Mouse (Mus musculus): ENCODE data around the gene Ginm1. TPM values are rescaled to one million over a fixed set of nuclear protein-coding genes. Genes with fewer than 3 reads are reported as not detected.

Gene Ginm1
- total RNA-seq (2023): 25.7 and 41.6 TPM in 2 replicates

DNA sequence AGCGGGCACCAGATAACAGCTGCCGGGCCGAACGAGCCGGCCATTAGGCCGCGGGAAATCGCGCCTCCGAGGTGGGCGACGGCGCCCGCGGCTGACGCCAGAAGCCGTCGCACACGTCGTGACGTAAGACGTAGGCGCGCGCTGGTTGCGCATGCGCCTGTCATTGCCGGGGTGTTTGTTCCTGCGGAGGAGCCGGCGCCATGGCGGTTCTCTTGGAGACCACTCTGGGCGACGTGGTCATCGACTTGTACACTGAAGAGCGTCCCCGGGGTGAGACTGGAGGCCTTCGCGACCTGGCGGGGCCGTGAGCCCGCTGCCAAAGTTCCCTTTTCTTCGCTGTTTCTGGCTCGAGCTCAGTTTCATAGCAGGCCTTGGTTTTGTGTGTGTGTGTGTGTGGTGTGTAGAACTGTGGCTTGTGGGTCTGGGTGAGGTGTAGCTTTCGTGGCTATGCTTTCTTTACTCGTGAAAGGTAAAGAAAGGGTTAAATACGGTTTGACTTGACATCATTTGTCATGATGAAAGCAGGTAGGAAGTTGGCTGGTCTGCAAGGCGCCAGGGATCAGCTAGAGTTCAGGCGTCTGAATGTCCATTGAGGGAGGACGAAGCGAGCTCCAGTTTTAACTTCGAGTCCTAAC, at the start of gene Ginm1, which contains the start of gene Ppil4:
Ginm1 (minus strand) TSS at position 74 of the 635 bp plus-strand sequence.
Ppil4 (plus strand) TSS at position 141 of the 635 bp plus-strand sequence.

DNA sequence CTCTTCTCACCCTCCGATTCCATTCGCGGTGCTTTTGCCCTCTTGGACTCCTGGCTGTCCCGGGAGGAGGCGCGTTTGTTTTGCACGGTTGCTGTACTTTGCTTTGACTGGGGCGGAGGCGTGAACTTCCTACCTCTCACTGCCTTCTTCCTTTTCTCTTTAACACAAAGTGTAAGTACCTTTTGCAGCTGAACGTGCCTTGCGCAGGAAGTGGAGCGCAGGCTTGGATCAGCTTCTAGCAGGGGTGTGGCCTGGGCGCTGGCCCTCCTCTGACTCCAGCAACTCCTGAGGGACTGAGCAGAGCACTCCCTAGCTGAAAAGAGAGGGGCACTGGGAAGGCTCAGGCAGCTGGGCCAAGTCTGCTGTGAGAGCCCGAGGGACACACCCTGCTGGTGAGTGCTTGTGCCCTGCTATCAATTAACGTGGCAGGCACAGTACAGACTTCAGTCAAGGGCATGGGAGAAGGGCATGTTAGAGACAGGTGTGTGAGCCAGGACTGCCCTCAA, 39.6 kb upstream of the Ginm1 start, which contains the start of gene Zc3h12d:
Zc3h12d (plus strand) TSS at position 300 of the 506 bp plus-strand sequence.

DNA sequence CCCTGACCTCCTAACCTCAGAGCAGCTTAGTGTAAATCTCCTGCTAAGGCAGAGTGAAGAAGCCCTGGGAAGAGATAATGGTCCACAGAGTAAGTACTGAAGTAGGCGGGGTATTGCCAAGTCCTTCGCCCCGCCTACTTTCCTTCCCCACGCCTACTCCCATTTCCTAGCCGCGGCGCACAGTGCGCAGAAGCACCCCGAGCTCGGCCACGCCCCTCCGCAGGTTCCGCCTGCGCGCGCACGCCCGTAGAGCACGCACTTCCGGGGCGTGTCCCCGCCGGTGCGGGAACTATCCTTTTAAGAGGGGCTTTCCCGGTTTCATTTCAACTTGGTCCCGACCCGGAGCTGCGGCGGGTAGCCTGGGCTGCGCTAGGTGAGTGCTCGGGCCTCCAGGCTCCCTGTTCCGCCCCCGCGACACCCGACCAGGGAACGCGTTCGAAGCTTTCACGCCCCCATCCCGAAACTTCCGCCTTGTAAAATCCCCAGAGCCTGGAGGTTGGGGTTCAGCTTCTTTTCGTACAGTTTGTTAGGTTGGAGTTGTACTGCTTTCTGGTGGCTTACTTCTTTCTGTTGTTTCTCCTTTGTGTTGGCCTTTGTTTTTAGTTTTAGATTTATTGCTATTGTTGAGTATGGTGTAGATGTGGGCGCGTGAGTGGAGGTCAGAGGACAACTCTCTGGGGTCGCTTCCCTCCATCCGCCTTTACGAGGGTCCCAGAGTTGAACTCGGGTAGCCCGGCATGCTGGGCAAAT, 66.7 kb downstream of the Ginm1 start, which contains the start of gene Katna1:
Katna1 (plus strand) TSS at position 250 of the 750 bp plus-strand sequence.

Other genes with a start within 250 kb of the Ginm1 start
- gene Lrp11, start 203.0 kb downstream of the Ginm1 start, total RNA-seq (2023): 0.25 and 0.32 TPM in 2 replicates
- gene Nup43, start 125.3 kb downstream of the Ginm1 start, total RNA-seq (2023): 4.2 and 4.3 TPM in 2 replicates
- gene Pcmt1, start 111.7 kb downstream of the Ginm1 start, total RNA-seq (2023): 60.4 and 74.7 TPM in 2 replicates
- 25.4 and 39.1 TPM in 2 replicates for gene Lats1, start 111.6 kb downstream of the Ginm1 start, total RNA-seq (2023)
- 48.0 and 53.2 TPM in 2 replicates for gene Katna1, start 66.8 kb downstream of the Ginm1 start, total RNA-seq (2023)
- 42.5 and 61.4 TPM in 2 replicates for gene Ppil4, start 67 bp upstream of the Ginm1 start, total RNA-seq (2023)
- 1.7 and 2.3 TPM in 2 replicates for gene Zc3h12d, start 39.6 kb upstream of the Ginm1 start, total RNA-seq (2023)
- 88.3 and 93.6 TPM in 2 replicates for gene Tab2, start 163.4 kb upstream of the Ginm1 start, total RNA-seq (2023)